Mouse (Mus musculus) common myeloid progenitor, adult 5-6 weeks (primary cell): ENCODE data around the gene Nup85. TPM values are rescaled to one million over a fixed set of nuclear protein-coding genes. Genes with fewer than 3 reads are reported as not detected.

Experiments used
- ATAC-seq: replicated peaks from 2 replicates; pipeline ENCODE4 v1.8.0; 2016; ENCODE audit warnings: low read depth, mild to moderate bottlenecking, moderate TSS enrichment, inconsistent platforms; ENCODE audit not compliant: poor library complexity, severe bottlenecking
- total RNA-seq: library from RNA; stranded (forward); fragments of 200-1000, 187-1606 nt; gene quantifications from 2 replicates; pipeline ENCODE4 v1.2.3, GENCODE M21; 2017

Nup85 gene
- total RNA-seq, 1 experiment from 2014 or later, result 147 TPM

DNA sequence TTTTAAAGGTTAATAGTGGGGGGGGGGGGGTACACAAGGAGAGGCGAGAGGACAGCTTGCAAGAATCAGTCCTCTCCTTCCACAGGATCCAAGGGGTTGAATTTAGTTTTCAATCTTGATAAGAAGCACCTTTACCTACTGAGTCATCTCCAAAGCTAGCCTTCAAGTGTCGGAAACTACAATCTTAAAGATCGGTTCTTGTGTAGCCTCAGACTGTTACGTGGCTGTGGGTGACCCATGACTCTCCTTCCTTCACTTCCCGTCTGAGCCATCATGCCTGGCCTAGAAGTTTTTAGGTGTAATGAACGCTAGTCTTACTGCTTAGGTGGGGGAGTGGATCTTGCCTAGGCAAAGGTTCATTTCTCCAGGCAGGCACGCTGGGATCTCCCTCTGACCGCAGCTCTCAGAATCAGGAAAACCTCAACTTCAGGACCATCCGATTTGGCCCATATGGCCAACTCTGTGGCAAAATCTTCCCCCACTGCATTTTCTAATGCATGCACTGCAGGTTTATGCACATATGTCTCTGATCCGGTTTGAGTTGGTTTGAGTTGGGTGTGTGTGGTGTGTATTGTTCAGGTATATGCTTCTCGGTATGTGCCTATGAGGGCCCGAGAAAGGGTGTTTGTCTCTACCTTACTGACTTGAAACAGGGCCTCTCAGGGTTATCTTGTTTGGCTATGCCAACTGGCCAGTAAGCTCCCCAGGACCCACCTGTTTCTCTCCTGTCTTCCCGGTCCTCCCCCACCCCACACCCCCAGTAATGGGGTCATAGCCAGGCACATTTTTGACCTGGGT lies 65.7 kb downstream of the Nup85 start:
- no peak for ATAC-seq

GRCm38 (mm10) chr11:115630532-115631504 lies 66.6 kb downstream of the Nup85 start:
- ATAC-seq, result peak; percentile 46

- ATAC-seq, result no peak
Measured at GRCm38 (mm10) chr11:115631505-115631890, 67.3 kb downstream of the Nup85 start.

- no peak for ATAC-seq
Measured at GRCm38 (mm10) chr11:115632247-115632646, 68.0 kb downstream of the Nup85 start.

DNA sequence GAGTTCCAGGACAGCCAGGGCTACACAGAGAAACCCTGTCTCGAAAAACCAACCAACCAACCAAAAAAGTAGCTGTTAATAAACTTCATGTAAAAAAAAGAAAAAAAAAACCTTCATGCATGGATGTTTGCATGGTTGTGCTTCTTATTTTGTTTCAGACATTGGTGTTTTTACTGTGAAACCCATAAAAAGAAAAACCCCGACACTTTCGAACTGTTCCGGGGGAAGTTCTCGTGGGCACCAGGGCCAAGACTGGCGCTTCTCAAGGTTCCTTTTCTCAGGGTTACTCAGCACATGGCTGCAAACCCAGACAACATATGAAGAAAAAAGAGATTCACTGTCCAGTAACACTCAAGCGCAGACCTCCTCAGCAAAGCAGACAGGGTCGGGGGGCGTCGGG lies 68.6 kb downstream of the Nup85 start:
- ATAC-seq, result no peak

Other genes starting within 250 kb of the Nup85 start
- not detected in 2 replicates for gene Ush1g, start 242.4 kb upstream of the Nup85 start, total RNA-seq
- not detected in 2 replicates for gene Otop3, start 229.7 kb upstream of the Nup85 start, total RNA-seq
- gene Hid1, start 196.7 kb upstream of the Nup85 start, total RNA-seq, result 1.9 TPM in 1 of 2 replicates, not detected in the other
- gene Cdr2l, start 182.5 kb upstream of the Nup85 start, total RNA-seq, result 0.18 TPM in 1 of 2 replicates, not detected in the other
- 67.7 and 94.1 TPM in 2 replicates for gene Mrpl58, start 160.7 kb upstream of the Nup85 start, total RNA-seq
- 531 and 684 TPM in 2 replicates for gene Atp5h, start 144.5 kb upstream of the Nup85 start, total RNA-seq
- 12.3 and 15.4 TPM in 2 replicates for gene Kctd2, start 144.3 kb upstream of the Nup85 start, total RNA-seq
- not detected in 2 replicates for gene Trim80, start 123.9 kb upstream of the Nup85 start, total RNA-seq
- gene Slc16a5, start 102.0 kb upstream of the Nup85 start, total RNA-seq, result not detected in 2 replicates
- gene Armc7, start 88.8 kb upstream of the Nup85 start, total RNA-seq, result 4.2 and 6.5 TPM in 2 replicates
- gene Nt5c, start 72.6 kb upstream of the Nup85 start, total RNA-seq, result 92.2 and 98.6 TPM in 2 replicates
- 152 and 171 TPM in 2 replicates for gene Jpt1, start 50.0 kb upstream of the Nup85 start, total RNA-seq
- gene Sumo2, start 28.2 kb upstream of the Nup85 start, total RNA-seq, result 592 and 605 TPM in 2 replicates
- 31.7 and 39.0 TPM in 2 replicates for gene Mrps7, start 39.5 kb downstream of the Nup85 start, total RNA-seq
- 21.3 and 38.2 TPM in 2 replicates for gene Gga3, start 39.6 kb downstream of the Nup85 start, total RNA-seq
- gene Mif4gd, start 48.5 kb downstream of the Nup85 start, total RNA-seq, result 20.3 and 26.9 TPM in 2 replicates
- gene Slc25a19, start 63.9 kb downstream of the Nup85 start, total RNA-seq, result 22.3 and 28.1 TPM in 2 replicates
- gene Grb2, start 144.2 kb downstream of the Nup85 start, total RNA-seq, result 34.7 and 53.5 TPM in 2 replicates
- 18.3 and 23.2 TPM in 2 replicates for gene Tmem94, start 201.0 kb downstream of the Nup85 start, total RNA-seq
- 2.8 and 5.8 TPM in 2 replicates for gene Caskin2, start 249.2 kb downstream of the Nup85 start, total RNA-seq